Mouse (Mus musculus) testis, adult 2 months (tissue): ENCODE data around the gene Prpf31. TPM values are rescaled to one million over a fixed set of nuclear protein-coding genes. Genes with fewer than 3 reads are reported as not detected.

Source experiments
- H3K27ac ChIP-seq: fragments of 200-500 bp; 2 replicates; pipeline ENCODE4 v1.5.1; 2012; ENCODE audit warnings: low read depth, low read length; ENCODE audit not compliant: control insufficient read depth, insufficient read depth
- H3K27me3 ChIP-seq: fragments of 200-500 bp; 2 replicates; pipeline ENCODE4 v1.6.1; 2012; ENCODE audit warnings: mild to moderate bottlenecking, low read length, moderate library complexity; ENCODE audit not compliant: control insufficient read depth, insufficient read depth
- H3K36me3 ChIP-seq: fragments of 200-500 bp; 2 replicates; pipeline ENCODE4 v1.6.1; 2012; ENCODE audit warnings: mild to moderate bottlenecking, low read length; ENCODE audit not compliant: control insufficient read depth, insufficient read depth
- H3K4me1 ChIP-seq: fragments of 200-500 bp; 2 replicates; pipeline ENCODE4 v1.6.1; 2012; ENCODE audit warnings: low read length; ENCODE audit not compliant: control insufficient read depth, insufficient read depth
- H3K4me3 ChIP-seq: fragments of 200-500 bp; 2 replicates; pipeline ENCODE4 v1.5.1; 2012; ENCODE audit warnings: low read depth, mild to moderate bottlenecking, low read length, moderate library complexity, mixed read lengths; ENCODE audit not compliant: control insufficient read depth
- CTCF ChIP-seq: fragments of 200-500 bp; IDR thresholded peaks from 2 replicates; pipeline ENCODE4 v1.5.1; 2012; ENCODE audit warnings: low read depth, mild to moderate bottlenecking, inconsistent platforms, low read length, moderate library complexity; ENCODE audit not compliant: control insufficient read depth, insufficient read depth, insufficient replicate concordance
- POLR2A ChIP-seq: fragments of 200-500 bp; IDR thresholded peaks from 2 replicates; pipeline ENCODE4 v1.6.1; 2012; ENCODE audit warnings: low read depth, mild to moderate bottlenecking, inconsistent platforms, low read length, moderate library complexity; ENCODE audit not compliant: control insufficient read depth
- polyA plus RNA-seq: library from polyadenylated mRNA; depleted of rRNA; stranded (reverse); fragments of >200 nt; gene quantifications from 2 replicates; pipeline ENCODE4 v1.2.3, GENCODE M21; 2012

Prpf31 gene
- polyA plus RNA-seq, 1 experiment = 26.4 TPM

- TF ChIP-seq POLR2A (no peak), CTCF (no peak)
Observed at GRCm38 (mm10) chr7:3609082-3609481, 20.7 kb upstream of the Prpf31 start.

GRCm38 (mm10) chr7:3610437-3610836, 19.3 kb upstream of the Prpf31 start:
- Histone ChIP-seq H3K4me1 (peaks cover 6% of the 10 kb centered on the region), H3K27ac (no peak overlapping the region), H3K27me3 (no peaks in the 10 kb centered on the region), H3K4me3 (no peak overlapping the region), H3K36me3 (no peaks in the 10 kb centered on the region)
- TF ChIP-seq POLR2A (no peak), CTCF (no peak)

More at GRCm38 (mm10) chr7:3609082-3609481, 20.7 kb upstream of the Prpf31 start:
- no peaks in the 10 kb centered on the region for H3K27me3 ChIP-seq
- H3K4me3 ChIP-seq = no peak overlapping the region
- H3K27ac ChIP-seq = no peak overlapping the region; the same call in 1 of the 2 replicates
- peaks cover 6% of the 10 kb centered on the region for H3K4me1 ChIP-seq
- H3K36me3 ChIP-seq = no peaks in the 10 kb centered on the region

GRCm38 (mm10) chr7:3611006-3611405, 18.8 kb upstream of the Prpf31 start:
- TF ChIP-seq POLR2A (no peak), CTCF (no peak)
- Histone ChIP-seq H3K4me3 (no peak overlapping the region), H3K4me1 (peaks cover 6% of the 10 kb centered on the region), H3K27ac (peak overlapping the region; percentile 64; the same call in 1 of the 2 replicates), H3K36me3 (no peaks in the 10 kb centered on the region), H3K27me3 (no peaks in the 10 kb centered on the region)

GRCm38 (mm10) chr7:3614021-3614420, 15.8 kb upstream of the Prpf31 start:
- Histone ChIP-seq H3K4me1 (peaks cover 12% of the 10 kb centered on the region), H3K27me3 (no peaks in the 10 kb centered on the region), H3K36me3 (no peaks in the 10 kb centered on the region), H3K4me3 (no peak overlapping the region), H3K27ac (no peak overlapping the region)
- no peak for TF ChIP-seq POLR2A
- TF ChIP-seq CTCF = no peak

- Histone ChIP-seq H3K4me3 (peak within 1 kb of the TSS; percentile 91; the same call in 1 of the 2 replicates), H3K27ac (no peak within 1 kb of the TSS), H3K36me3 (peaks cover 1% of the 10 kb centered on the region; the same call in 1 of the 2 replicates), H3K4me1 (peaks cover 11% of the 10 kb centered on the region), H3K27me3 (no peaks in the 10 kb centered on the region)
- TF ChIP-seq POLR2A (no peak), CTCF (no peak)
Observed at GRCm38 (mm10) chr7:3616057-3616388, 13.8 kb upstream of the Prpf31 start, which contains the start of gene Oscar. TSS of gene Oscar (minus strand) at chr7:3616157.

- TF ChIP-seq CTCF (no peak), POLR2A (no peak)
- Histone ChIP-seq H3K27ac (no peak overlapping the region), H3K4me1 (peaks cover 6% of the 10 kb centered on the region), H3K4me3 (peak overlapping the region; percentile 91), H3K36me3 (peaks cover 1% of the 10 kb centered on the region; the same call in 1 of the 2 replicates), H3K27me3 (no peaks in the 10 kb centered on the region)
Observed at GRCm38 (mm10) chr7:3616389-3617241, 13.2 kb upstream of the Prpf31 start.

GRCm38 (mm10) chr7:3617242-3617995, 12.4 kb upstream of the Prpf31 start, which contains the start of gene Ndufa3:
TSS of gene Ndufa3 (plus strand) at chr7:3617373.
- H3K27ac ChIP-seq = peak within 1 kb of the TSS; percentile 86
- peak within 1 kb of the TSS; percentile 91 for H3K4me3 ChIP-seq
- peaks cover 6% of the 10 kb centered on the region for H3K4me1 ChIP-seq
- no peaks in the 10 kb centered on the region for H3K27me3 ChIP-seq
- H3K36me3 ChIP-seq = peaks cover 1% of the 10 kb centered on the region; the same call in 1 of the 2 replicates
- no peak for TF ChIP-seq CTCF
- TF ChIP-seq POLR2A = peak; percentile 74
